Mouse (Mus musculus) embryonic facial prominence, embryonic 15.5 days (tissue): ENCODE measurements around the gene Mta3. TPM values are rescaled to one million over a fixed set of nuclear protein-coding genes. Genes with fewer than 3 reads are reported as not detected.

Source experiments
- ATAC-seq: fragments of 200-750 bp; cut with Nextera tagmentation; 2 replicates; pipeline ENCODE4 v1.8.0; 2017; ENCODE audit warnings: low read depth, moderate TSS enrichment; ENCODE audit not compliant: insufficient number of reproducible peaks, low FRiP score, low TSS enrichment
- H3K27ac ChIP-seq: fragments of 300-500 bp; sonication (generic); replicated peaks from 2 replicates; pipeline ENCODE4 v1.5.1; 2015; ENCODE audit warnings: mild to moderate bottlenecking, inconsistent platforms
- H3K27me3 ChIP-seq: fragments of 300-500 bp; sonication (generic); 2 replicates; pipeline ENCODE4 v1.6.1; 2015; ENCODE audit warnings: inconsistent platforms
- H3K36me3 ChIP-seq: fragments of 300-500 bp; sonication (generic); 2 replicates; pipeline ENCODE4 v1.6.1; 2015; ENCODE audit warnings: mild to moderate bottlenecking, inconsistent platforms
- H3K4me1 ChIP-seq: fragments of 300-500 bp; sonication (generic); 2 replicates; pipeline ENCODE4 v1.6.1; 2015; ENCODE audit warnings: inconsistent platforms
- H3K4me2 ChIP-seq: fragments of 300-500 bp; sonication (generic); replicated peaks from 2 replicates; pipeline ENCODE4 v1.6.1; 2015; ENCODE audit warnings: mild to moderate bottlenecking, inconsistent platforms
- H3K4me3 ChIP-seq: fragments of 300-500 bp; sonication (generic); replicated peaks from 2 replicates; pipeline ENCODE4 v1.5.1; 2015; ENCODE audit warnings: mild to moderate bottlenecking, inconsistent platforms
- H3K9ac ChIP-seq: fragments of 300-500 bp; sonication (generic); 2 replicates; pipeline ENCODE4 v1.6.1; 2015; ENCODE audit warnings: inconsistent platforms
- H3K9me3 ChIP-seq: fragments of 300-500 bp; sonication (generic); replicated peaks from 2 replicates; pipeline ENCODE4 v1.6.1; 2016; ENCODE audit warnings: inconsistent platforms
- WGBS: fragments of 180-500 bp; shearing (Covaris S2); methylation state at CpG from one replicate; pipeline ENCODE4 v1.1.7; 2015; 5-methylcytosine and 5-hydroxymethylcytosine counted together
- polyA plus RNA-seq: library from polyadenylated mRNA; unstranded; fragments of >200 nt; fragmentation: Nextera tagmentation; extraction: Ambion mirVana; gene quantifications from 2 replicates; pipeline ENCODE4 v1.2.1, GENCODE M21; 2015

Mta3 gene
- polyA plus RNA-seq, 1 experiment from 2014 or later: 46.4 TPM

- no peak overlapping the region for H3K4me2 ChIP-seq
- 56% methylated on average over 3 of the region's 3 CpGs for WGBS
- no peaks in the 10 kb centered on the region for H3K9me3 ChIP-seq
- H3K27me3 ChIP-seq: no peaks in the 10 kb centered on the region
- ATAC-seq: no peak
- H3K36me3 ChIP-seq: no peaks in the 10 kb centered on the region
- no peak overlapping the region for H3K27ac ChIP-seq
- peaks cover 27% of the 10 kb centered on the region for H3K4me1 ChIP-seq
- H3K9ac ChIP-seq: no peak overlapping the region
- H3K4me3 ChIP-seq: no peak overlapping the region
These were observed 130.1 kb downstream of the Mta3 start for GRCm38 (mm10) chr17:83836048-83836447.

- 48% methylated on average over 8 of the region's 8 CpGs for WGBS
- ATAC-seq: no peak; the same call in 1 of the 2 replicates
These were observed 131.8 kb downstream of the Mta3 start for GRCm38 (mm10) chr17:83837659-83838190.

GRCm38 (mm10) chr17:83839132-83839531 lies 133.2 kb downstream of the Mta3 start:
- WGBS: 72% methylated on average over 9 of the region's 9 CpGs
- Histone ChIP-seq H3K36me3 (no peaks in the 10 kb centered on the region), H3K27ac (no peak overlapping the region), H3K4me2 (no peak overlapping the region), H3K4me3 (no peak overlapping the region), H3K9me3 (no peaks in the 10 kb centered on the region), H3K9ac (no peak overlapping the region), H3K27me3 (no peaks in the 10 kb centered on the region), H3K4me1 (peaks cover 25% of the 10 kb centered on the region)
- no peak for ATAC-seq

More at GRCm38 (mm10) chr17:83837659-83838190, 131.8 kb downstream of the Mta3 start:
- H3K4me2 ChIP-seq: no peak overlapping the region
- H3K4me1 ChIP-seq: peaks cover 25% of the 10 kb centered on the region
- no peaks in the 10 kb centered on the region for H3K9me3 ChIP-seq
- no peaks in the 10 kb centered on the region for H3K36me3 ChIP-seq
- no peaks in the 10 kb centered on the region for H3K27me3 ChIP-seq
- no peak overlapping the region for H3K4me3 ChIP-seq
- no peak overlapping the region for H3K9ac ChIP-seq
- no peak overlapping the region for H3K27ac ChIP-seq

- Histone ChIP-seq H3K27me3 (no peaks in the 10 kb centered on the region), H3K4me3 (no peak overlapping the region), H3K9ac (no peak overlapping the region), H3K36me3 (no peaks in the 10 kb centered on the region), H3K4me2 (no peak overlapping the region), H3K27ac (no peak overlapping the region), H3K9me3 (no peaks in the 10 kb centered on the region), H3K4me1 (peaks cover 18% of the 10 kb centered on the region)
- 75% methylated on average over 5 of the region's 5 CpGs for WGBS
- no peak for ATAC-seq
These were observed 135.0 kb downstream of the Mta3 start for GRCm38 (mm10) chr17:83841011-83841410.

- Histone ChIP-seq H3K27me3 (no peaks in the 10 kb centered on the region), H3K36me3 (no peaks in the 10 kb centered on the region), H3K9me3 (no peaks in the 10 kb centered on the region), H3K4me1 (no peaks in the 10 kb centered on the region), H3K4me2 (no peak overlapping the region), H3K9ac (no peak overlapping the region), H3K4me3 (no peak overlapping the region), H3K27ac (no peak overlapping the region)
- WGBS: 74% methylated on average over 7 of the region's 7 CpGs
- no peak for ATAC-seq
These were observed 137.8 kb downstream of the Mta3 start for GRCm38 (mm10) chr17:83843780-83844179.

- Histone ChIP-seq H3K4me3 (no peak overlapping the region), H3K36me3 (no peaks in the 10 kb centered on the region), H3K9me3 (no peaks in the 10 kb centered on the region), H3K27ac (no peak overlapping the region), H3K4me1 (peaks cover 4% of the 10 kb centered on the region; the same call in 1 of the 2 replicates), H3K4me2 (no peak overlapping the region), H3K27me3 (no peaks in the 10 kb centered on the region), H3K9ac (no peak overlapping the region)
- WGBS: 76% methylated on average over 8 of the region's 8 CpGs
- ATAC-seq: no peak
These were observed 139.6 kb downstream of the Mta3 start for GRCm38 (mm10) chr17:83845538-83845937.

- H3K9me3 ChIP-seq: no peaks in the 10 kb centered on the region
- no peak overlapping the region for H3K4me3 ChIP-seq
- no peaks in the 10 kb centered on the region for H3K36me3 ChIP-seq
- ATAC-seq: no peak
- 84% methylated on average over 21 of the region's 21 CpGs for WGBS
- H3K4me1 ChIP-seq: peaks cover 4% of the 10 kb centered on the region; the same call in 1 of the 2 replicates
- no peaks in the 10 kb centered on the region for H3K27me3 ChIP-seq
- no peak overlapping the region for H3K9ac ChIP-seq
- no peak overlapping the region for H3K4me2 ChIP-seq
- H3K27ac ChIP-seq: no peak overlapping the region
These were observed 140.5 kb downstream of the Mta3 start for GRCm38 (mm10) chr17:83846301-83847021.

GRCm38 (mm10) chr17:83847100-83847499 lies 141.1 kb downstream of the Mta3 start:
- H3K36me3 ChIP-seq: no peaks in the 10 kb centered on the region
- no peak overlapping the region for H3K27ac ChIP-seq
- no peaks in the 10 kb centered on the region for H3K27me3 ChIP-seq
- H3K4me2 ChIP-seq: no peak overlapping the region
- H3K9ac ChIP-seq: no peak overlapping the region
- H3K9me3 ChIP-seq: no peaks in the 10 kb centered on the region
- WGBS: 89% methylated on average over 6 of the region's 6 CpGs
- peaks cover 4% of the 10 kb centered on the region; the same call in 1 of the 2 replicates for H3K4me1 ChIP-seq
- no peak for ATAC-seq
- no peak overlapping the region for H3K4me3 ChIP-seq

GRCm38 (mm10) chr17:83847815-83848214 lies 141.9 kb downstream of the Mta3 start, which contains the start of gene Haao:
Haao (minus strand) TSS chr17:83847963.
- H3K4me2 ChIP-seq: no peak within 1 kb of the TSS
- no peaks in the 10 kb centered on the region for H3K27me3 ChIP-seq
- no peak for ATAC-seq
- peaks cover 4% of the 10 kb centered on the region; the same call in 1 of the 2 replicates for H3K4me1 ChIP-seq
- 66% methylated on average over 3 of the region's 3 CpGs for WGBS
- no peaks in the 10 kb centered on the region for H3K9me3 ChIP-seq
- H3K27ac ChIP-seq: no peak within 1 kb of the TSS
- no peaks in the 10 kb centered on the region for H3K36me3 ChIP-seq
- no peak within 1 kb of the TSS for H3K4me3 ChIP-seq
- H3K9ac ChIP-seq: no peak within 1 kb of the TSS

GRCm38 (mm10) chr17:83848482-83848881 lies 142.5 kb downstream of the Mta3 start:
- WGBS: 62% methylated on average over 4 of the region's 4 CpGs
- Histone ChIP-seq H3K4me1 (peaks cover 4% of the 10 kb centered on the region; the same call in 1 of the 2 replicates), H3K4me3 (no peak overlapping the region), H3K4me2 (no peak overlapping the region), H3K36me3 (no peaks in the 10 kb centered on the region), H3K9me3 (no peaks in the 10 kb centered on the region), H3K9ac (no peak overlapping the region), H3K27ac (no peak overlapping the region), H3K27me3 (no peaks in the 10 kb centered on the region)
- ATAC-seq: no peak

- no peaks in the 10 kb centered on the region for H3K9me3 ChIP-seq
- no peak overlapping the region for H3K4me3 ChIP-seq
- H3K27ac ChIP-seq: no peak overlapping the region
- no peaks in the 10 kb centered on the region for H3K36me3 ChIP-seq
- no peak overlapping the region for H3K4me2 ChIP-seq
- H3K9ac ChIP-seq: no peak overlapping the region
- no peaks in the 10 kb centered on the region for H3K27me3 ChIP-seq
- 74% methylated on average over 12 of the region's 12 CpGs for WGBS
- no peak for ATAC-seq
- H3K4me1 ChIP-seq: peaks cover 4% of the 10 kb centered on the region; the same call in 1 of the 2 replicates
These were observed 143.2 kb downstream of the Mta3 start for GRCm38 (mm10) chr17:83849081-83849675.
